Mouse (Mus musculus) E14TG2a.4 (cell line): ENCODE data around the gene Abhd13.

Experiments used
- CTCF ChIP-seq: conservative IDR thresholded peaks from 2 replicates; pipeline ENCODE4 v1.5.1; 2014; ENCODE audit warnings: low read length
- NANOG ChIP-seq: IDR thresholded peaks from 2 replicates; pipeline ENCODE4 v1.6.1; 2014; ENCODE audit warnings: borderline replicate concordance, low read length, mixed read lengths
- POU5F1 ChIP-seq: IDR thresholded peaks from 2 replicates; pipeline ENCODE4 v1.6.1; 2014; ENCODE audit warnings: low read length, borderline replicate concordance

- TF ChIP-seq CTCF (no peak), POU5F1 (no peak), NANOG (no peak)
Measured at GRCm38 (mm10) chr8:9975276-9975675, 2.2 kb upstream of the Abhd13 start.
